Mouse (Mus musculus): ENCODE data around the gene Olfr545. TPM values are rescaled to one million over a fixed set of nuclear protein-coding genes. Genes with fewer than 3 reads are reported as not detected.

The Olfr545 gene
- total and polyA plus RNA-seq, 3 experiments, result not detected

DNA sequence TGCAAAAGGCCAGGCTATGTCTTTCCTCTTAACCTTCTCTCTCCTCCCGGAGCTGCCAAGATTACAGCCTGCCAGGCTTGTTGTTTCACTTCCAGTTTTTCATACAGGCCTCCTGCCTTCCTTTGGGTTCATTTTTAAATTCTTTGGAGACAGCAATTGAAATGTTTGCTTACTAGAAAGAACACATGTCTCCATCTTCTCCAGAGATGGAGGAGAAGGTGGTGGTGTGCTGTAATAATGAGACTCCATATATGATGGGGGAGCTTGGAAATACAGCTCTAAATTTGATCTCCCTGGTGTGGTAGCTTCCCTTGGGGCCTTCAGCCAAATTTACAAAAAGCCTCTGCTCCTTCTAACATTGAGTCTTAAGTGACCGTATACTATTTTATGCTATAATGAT lies 41.2 kb upstream of the Olfr545 start, which contains the start of gene Olfr548-ps1:
TSS of gene Olfr548-ps1 (plus strand) at position 301 of the 400 bp plus-strand sequence.
- Histone ChIP-seq H3K4me2 (ENCODE audit: insufficient read depth, low read depth, poor library complexity, severe bottlenecking) (no peak within 1 kb of the TSS), H3K27ac (ENCODE audit: insufficient read depth, low read depth) (no peak within 1 kb of the TSS), H3K4me3 (replicated peaks in 1 of 3; ENCODE audit: low read depth in 2 of 3, low read length in 2 of 3, poor library complexity in 1 of 3) (no peak within 1 kb of the TSS), H3K36me3 (replicated peaks in 1 of 2; ENCODE audit: control insufficient read depth in 1 of 2, insufficient read depth in 1 of 2, low read length in 1 of 2) (no peaks in the 10 kb centered on the region), H3K9ac (ENCODE audit: insufficient read depth, low read depth) (no peak within 1 kb of the TSS), H3K9me3 (replicated peaks; ENCODE audit: low read length) (no peaks in the 10 kb centered on the region), H3K4me1 (ENCODE audit: control insufficient read depth in 1 of 2, insufficient read depth in 2 of 2) (peaks cover 0 to 12% of the 10 kb centered on the region in 2 experiments; a peak in 2 of 4 replicates), H3K79me2 (replicated peaks; ENCODE audit: control insufficient read depth, extremely low read depth, insufficient read depth, poor library complexity, severe bottlenecking) (no peaks in the 10 kb centered on the region), H3K27me3 (replicated peaks) (no peaks in the 10 kb centered on the region)
- no peak for DNase-seq (ENCODE audit: extremely low read depth)
- no peak for TF ChIP-seq ELF1 (IDR thresholded peaks at IDR 0.05; ENCODE audit: low read depth, low read length)
- dilution Hi-C loops (cut with MboI; ENCODE audit: extremely low pct_ligation_motif_present, extremely low pct_unique_long_range_greater_than_20kb, low sequenced_read_pairs), result no loop called here
- in situ Hi-C loops (cut with MboI; ENCODE audit: low pct_ligation_motif_present, low pct_unique_long_range_greater_than_20kb, low sequenced_read_pairs), result no loop called here

- Histone ChIP-seq H3K27ac (ENCODE audit: insufficient read depth, low read depth) (no peak within 1 kb of the TSS), H3K9ac (ENCODE audit: insufficient read depth, low read depth) (no peak within 1 kb of the TSS), H3K36me3 (replicated peaks in 1 of 2; ENCODE audit: control insufficient read depth in 1 of 2, insufficient read depth in 1 of 2, low read length in 1 of 2) (no peaks in the 10 kb centered on the region), H3K9me3 (replicated peaks; ENCODE audit: low read length) (no peaks in the 10 kb centered on the region), H3K4me2 (ENCODE audit: insufficient read depth, low read depth, poor library complexity, severe bottlenecking) (no peak within 1 kb of the TSS; the same call in 1 of the 2 replicates), H3K4me1 (ENCODE audit: control insufficient read depth in 1 of 2, insufficient read depth in 2 of 2) (no peaks in the 10 kb centered on the region), H3K4me3 (replicated peaks in 1 of 3; ENCODE audit: low read depth in 2 of 3, low read length in 2 of 3, poor library complexity in 1 of 3) (no peak within 1 kb of the TSS), H3K27me3 (replicated peaks) (no peaks in the 10 kb centered on the region), H3K79me2 (replicated peaks; ENCODE audit: control insufficient read depth, extremely low read depth, insufficient read depth, poor library complexity, severe bottlenecking) (no peaks in the 10 kb centered on the region)
- TF ChIP-seq ZC3H11A (IDR thresholded peaks at IDR 0.05; ENCODE audit: low read depth, low read length) (no peak), POLR2AphosphoS2 (IDR thresholded peaks at IDR 0.05; ENCODE audit: low read depth, low read length) (no peak), MYC (IDR thresholded peaks at IDR 0.05; ENCODE audit: low read depth, low read length) (no peak), USF2 (conservative IDR thresholded peaks at IDR 0.05; ENCODE audit: low read depth, low read length) (no peak), RAD21 (IDR thresholded peaks at IDR 0.05; ENCODE audit: low read depth, low read length) (no peak), ZNF384 (IDR thresholded peaks at IDR 0.05; ENCODE audit: low read depth, low read length) (no peak), HCFC1 (IDR thresholded peaks at IDR 0.05; ENCODE audit: low read depth, low read length) (no peak), CHD2 (IDR thresholded peaks at IDR 0.05; ENCODE audit: low read length) (no peak), NRF1 (IDR thresholded peaks at IDR 0.05; ENCODE audit: low read depth, low read length) (no peak), SIN3A (IDR thresholded peaks at IDR 0.05; ENCODE audit: low read length) (no peak)
- dilution Hi-C loops (cut with MboI; ENCODE audit: extremely low pct_ligation_motif_present, extremely low pct_unique_long_range_greater_than_20kb, low sequenced_read_pairs) (no loop called here), in situ Hi-C loops (cut with MboI; ENCODE audit: low pct_ligation_motif_present, low pct_unique_long_range_greater_than_20kb, low sequenced_read_pairs) (no loop called here)
- DNase-seq (ENCODE audit: extremely low read depth), result no peak
Observed at GRCm38 (mm10) chr7:102534449-102534848, 35.1 kb upstream of the Olfr545 start, which contains the start of gene Olfr547. Gene Olfr547, plus strand, starts transcription at chr7:102534749.

DNA sequence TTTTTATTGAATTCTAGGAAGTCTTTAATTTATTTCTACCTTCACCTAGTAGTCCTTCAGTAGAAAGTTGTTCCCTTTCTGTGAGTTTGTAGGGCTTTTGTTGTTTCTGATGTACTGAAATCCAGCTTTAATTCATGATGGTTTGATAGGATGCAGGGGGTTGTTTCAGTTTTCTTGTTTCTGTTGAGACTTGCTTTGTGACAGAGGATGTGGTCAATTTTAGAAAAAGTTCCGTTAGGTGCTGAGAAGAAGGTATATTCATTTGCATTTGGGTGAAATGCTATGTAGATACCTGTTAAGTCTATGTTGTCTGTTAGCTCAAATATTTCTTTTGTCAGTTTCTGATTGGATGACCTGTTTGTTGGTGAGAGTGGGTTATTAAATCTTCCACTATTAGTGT lies 29.7 kb upstream of the Olfr545 start:
- H3K4me2 ChIP-seq (ENCODE audit: insufficient read depth, low read depth, poor library complexity, severe bottlenecking), result no peak overlapping the region
- no peaks in the 10 kb centered on the region for H3K27me3 ChIP-seq (replicated peaks)
- no peaks in the 10 kb centered on the region for H3K9me3 ChIP-seq (replicated peaks; ENCODE audit: low read length)
- H3K79me2 ChIP-seq (replicated peaks; ENCODE audit: control insufficient read depth, extremely low read depth, insufficient read depth, poor library complexity, severe bottlenecking), result no peaks in the 10 kb centered on the region
- TF ChIP-seq USF1 (IDR thresholded peaks at IDR 0.05; ENCODE audit: low read depth, low read length), result no peak
- TF ChIP-seq CHD1 (IDR thresholded peaks at IDR 0.05; ENCODE audit: low read depth, low read length), result no peak
- no peak for TF ChIP-seq HCFC1 (IDR thresholded peaks at IDR 0.05; ENCODE audit: low read depth, low read length)
- no peak for TF ChIP-seq KAT2A (IDR thresholded peaks at IDR 0.05; ENCODE audit: insufficient replicate concordance, low read length)
- no peak for TF ChIP-seq UBTF (IDR thresholded peaks at IDR 0.05; ENCODE audit: low read depth, low read length)
- no peak for TF ChIP-seq GABPA (IDR thresholded peaks at IDR 0.05; ENCODE audit: insufficient replicate concordance, low read depth, low read length)
- no peak for TF ChIP-seq MAX (IDR thresholded peaks at IDR 0.05; ENCODE audit: low read length)
- TF ChIP-seq RAD21 (IDR thresholded peaks at IDR 0.05; ENCODE audit: low read depth, low read length), result no peak
- TF ChIP-seq POLR2AphosphoS2 (IDR thresholded peaks at IDR 0.05; ENCODE audit: low read depth, low read length), result no peak
- TF ChIP-seq ZMIZ1 (IDR thresholded peaks at IDR 0.05; ENCODE audit: low read depth, low read length), result no peak
- no peak for TF ChIP-seq RCOR1 (conservative IDR thresholded peaks at IDR 0.05; ENCODE audit: low read depth, low read length)
- no peak for TF ChIP-seq IRF4 (IDR thresholded peaks at IDR 0.05; ENCODE audit: low read depth, low read length)
- no peak for TF ChIP-seq BHLHE40 (IDR thresholded peaks at IDR 0.05; ENCODE audit: low read depth, low read length)
- TF ChIP-seq MAZ (IDR thresholded peaks at IDR 0.05; ENCODE audit: low read depth, low read length), result no peak
- TF ChIP-seq SIN3A (IDR thresholded peaks at IDR 0.05; ENCODE audit: low read length), result no peak
- TF ChIP-seq ZNF384 (IDR thresholded peaks at IDR 0.05; ENCODE audit: low read depth, low read length), result no peak
- no peak for TF ChIP-seq CHD2 (IDR thresholded peaks at IDR 0.05; ENCODE audit: low read length)
- TF ChIP-seq PAX5 (IDR thresholded peaks at IDR 0.05; ENCODE audit: low read length), result no peak
- TF ChIP-seq ETS1 (conservative IDR thresholded peaks at IDR 0.05; ENCODE audit: low read depth, low read length), result no peak
- no peak overlapping the region for H3K9ac ChIP-seq (ENCODE audit: insufficient read depth, low read depth)
- DNase-seq (ENCODE audit: extremely low read depth), result no peak
- H3K36me3 ChIP-seq (replicated peaks in 1 of 2; ENCODE audit: control insufficient read depth in 1 of 2, insufficient read depth in 1 of 2, low read length in 1 of 2), result no peaks in the 10 kb centered on the region
- peaks cover 0 to 6% of the 10 kb centered on the region in 2 experiments; a peak in 2 of 4 replicates for H3K4me1 ChIP-seq (ENCODE audit: control insufficient read depth in 1 of 2, insufficient read depth in 2 of 2)
- in situ Hi-C loops (cut with MboI; ENCODE audit: low pct_ligation_motif_present, low pct_unique_long_range_greater_than_20kb, low sequenced_read_pairs) (no loop called here), dilution Hi-C loops (cut with MboI; ENCODE audit: extremely low pct_ligation_motif_present, extremely low pct_unique_long_range_greater_than_20kb, low sequenced_read_pairs) (no loop called here)
- H3K4me3 ChIP-seq (replicated peaks in 1 of 3; ENCODE audit: low read depth in 2 of 3, low read length in 2 of 3, poor library complexity in 1 of 3), result no peak overlapping the region
- no peak overlapping the region for H3K27ac ChIP-seq (ENCODE audit: insufficient read depth, low read depth)

Measured in CH12.LX (cell line).